Mouse (Mus musculus): ENCODE data around the gene Abtb1. TPM values are rescaled to one million over a fixed set of nuclear protein-coding genes. Genes with fewer than 3 reads are reported as not detected.
A peak's percentile ranks its signal among the peaks of the same experiment; 100 is the strongest.

Abtb1 gene
- polyA plus RNA-seq, 1 experiment from 2014 or later: 39.4 TPM

DNA sequence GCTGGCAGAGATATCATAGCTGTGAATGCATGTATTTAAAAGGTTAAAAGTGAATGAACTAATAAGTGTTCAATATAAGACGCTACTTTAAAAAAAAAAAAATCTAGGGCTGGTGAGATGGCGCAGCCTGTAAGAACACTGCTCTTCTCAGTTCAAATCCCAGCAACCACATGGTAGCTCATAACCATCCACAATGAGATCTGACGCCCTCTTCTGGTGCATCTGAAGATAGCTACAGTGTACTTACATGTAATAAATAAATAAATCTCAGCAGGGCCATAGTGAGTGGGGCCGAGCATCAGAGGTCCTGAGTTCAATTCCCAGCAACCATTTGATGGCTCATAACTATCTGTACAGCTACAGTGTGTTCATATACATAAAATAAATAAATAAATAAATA is 37.7 kb upstream of the Abtb1 start:
- Histone ChIP-seq H3K27me3 (replicated peaks; ENCODE audit: control insufficient read depth, insufficient read depth, low read length) (no peaks in the 10 kb centered on the region), H3K27ac (ENCODE audit: low read depth, low read length) (no peak overlapping the region), H3K9ac (ENCODE audit: low read depth, low read length) (no peak overlapping the region), H3K4me2 (ENCODE audit: low read length) (no peak overlapping the region), H3K4me3 (ENCODE audit: low read length) (no peak overlapping the region), H3K36me3 (ENCODE audit: control insufficient read depth, insufficient read depth, low read length) (no peaks in the 10 kb centered on the region), H3K9me3 (ENCODE audit: control insufficient read depth, low read length) (no peaks in the 10 kb centered on the region), H3K4me1 (ENCODE audit: control insufficient read depth, insufficient read depth, low read depth, low read length) (peaks cover 3% of the 10 kb centered on the region; the same call in 1 of the 2 replicates)
- no peak for ATAC-seq
- 57% methylated on average over 4 of the region's 4 CpGs for WGBS

DNA sequence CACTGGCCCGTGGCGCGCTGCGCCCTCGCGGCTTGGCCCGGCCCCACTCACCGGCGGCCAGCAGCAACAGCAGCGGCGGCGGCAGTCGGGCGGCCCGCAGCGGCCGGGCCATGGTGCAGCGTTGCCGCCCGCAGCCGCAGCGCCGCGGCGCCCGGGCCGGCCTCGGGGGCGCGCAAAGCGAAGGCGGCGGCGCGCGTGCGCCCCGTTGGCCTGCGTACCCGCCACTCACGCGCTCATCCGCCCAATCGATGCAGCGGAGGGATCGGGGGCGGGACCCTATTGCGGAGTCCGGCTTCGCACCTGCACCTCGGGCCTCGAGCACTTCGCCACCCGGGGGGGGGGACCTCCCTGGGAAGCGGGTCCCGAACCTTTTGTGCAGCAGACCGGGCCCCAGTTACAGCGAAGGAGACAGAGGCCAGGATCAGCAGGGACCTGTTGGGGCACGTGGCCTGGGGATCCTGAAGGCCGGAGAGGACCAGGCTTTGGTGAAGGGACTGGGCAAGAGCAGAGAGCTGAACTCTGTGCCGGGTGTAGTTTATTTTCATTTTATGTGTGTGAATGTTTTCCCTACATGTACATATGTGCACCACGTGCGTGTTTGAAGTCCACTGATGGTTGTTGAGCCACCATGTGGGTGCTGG is 33.2 kb upstream of the Abtb1 start, which contains the start of gene Podxl2:
Gene Podxl2 (minus strand): TSS at position 177 of the 641 bp plus-strand sequence.
- peak; percentile 77 for ATAC-seq
- 6% methylated on average over 39 of the region's 63 CpGs for WGBS

DNA sequence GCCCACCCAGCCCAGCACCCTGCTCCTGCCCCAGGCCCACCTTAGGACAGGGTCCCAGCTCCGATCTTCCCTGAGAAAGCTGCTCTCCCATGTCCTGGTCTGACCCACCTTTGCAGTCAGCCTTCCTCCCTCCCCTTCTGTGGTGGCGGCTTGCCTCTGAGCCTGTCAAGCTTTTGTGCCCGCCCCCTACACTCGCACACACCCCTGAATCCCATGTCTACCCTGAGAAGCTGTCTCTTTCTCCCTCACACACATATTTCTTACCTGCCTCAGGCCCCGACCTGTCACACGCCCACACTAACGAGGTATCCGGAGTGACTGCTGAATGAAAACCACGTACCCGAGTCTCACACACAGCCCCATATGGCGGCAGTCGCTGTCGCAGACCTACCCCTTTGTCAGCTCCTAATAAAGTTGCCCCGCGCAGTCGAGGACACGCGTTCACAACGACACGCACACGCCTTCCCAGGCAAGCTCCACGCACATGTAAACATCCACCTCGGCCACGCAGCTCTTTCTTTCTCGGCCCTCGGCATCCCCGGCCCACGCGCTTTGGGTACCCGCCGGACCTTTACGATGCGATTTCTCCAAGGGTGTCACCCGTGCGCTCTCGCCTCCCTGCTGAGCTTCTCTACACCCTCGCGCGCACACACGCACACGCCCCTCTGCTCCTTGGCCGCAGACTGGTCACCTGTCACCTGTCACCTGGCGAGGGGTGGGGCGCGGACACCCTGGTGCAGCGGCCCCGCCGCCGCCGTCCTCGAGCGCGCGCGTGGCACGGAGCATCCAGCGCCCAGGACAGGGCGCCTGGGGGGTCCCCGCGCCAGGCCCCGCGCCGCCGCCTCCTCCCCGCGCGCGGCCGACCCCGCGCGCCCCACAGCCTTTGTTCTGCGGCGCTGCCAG is 32.4 kb upstream of the Abtb1 start:
- Histone ChIP-seq H3K4me1 (ENCODE audit: control insufficient read depth, insufficient read depth, low read depth, low read length) (peaks cover 36% of the 10 kb centered on the region), H3K9ac (ENCODE audit: low read depth, low read length) (peak overlapping the region; percentile 90), H3K4me3 (ENCODE audit: low read length) (peak overlapping the region; percentile 53), H3K4me2 (ENCODE audit: low read length) (peak overlapping the region; percentile 90), H3K36me3 (ENCODE audit: control insufficient read depth, insufficient read depth, low read length) (no peaks in the 10 kb centered on the region), H3K9me3 (ENCODE audit: control insufficient read depth, low read length) (no peaks in the 10 kb centered on the region), H3K27me3 (replicated peaks; ENCODE audit: control insufficient read depth, insufficient read depth, low read length) (no peaks in the 10 kb centered on the region), H3K27ac (ENCODE audit: low read depth, low read length) (peak overlapping the region; percentile 97)
- peak; percentile 69 for ATAC-seq
- 2% methylated on average over 65 of the region's 74 CpGs for WGBS

More for the DNA sequence above, 33.2 kb upstream of the Abtb1 start, which contains the start of gene Podxl2:
- Histone ChIP-seq H3K36me3 (ENCODE audit: control insufficient read depth, insufficient read depth, low read length) (no peaks in the 10 kb centered on the region), H3K4me3 (ENCODE audit: low read length) (peak within 1 kb of the TSS; percentile 53), H3K4me1 (ENCODE audit: control insufficient read depth, insufficient read depth, low read depth, low read length) (peaks cover 34% of the 10 kb centered on the region), H3K9me3 (ENCODE audit: control insufficient read depth, low read length) (no peaks in the 10 kb centered on the region), H3K27me3 (replicated peaks; ENCODE audit: control insufficient read depth, insufficient read depth, low read length) (no peaks in the 10 kb centered on the region), H3K4me2 (ENCODE audit: low read length) (peak within 1 kb of the TSS; percentile 90), H3K9ac (ENCODE audit: low read depth, low read length) (peak within 1 kb of the TSS; percentile 90), H3K27ac (ENCODE audit: low read depth, low read length) (peak within 1 kb of the TSS; percentile 97)

DNA sequence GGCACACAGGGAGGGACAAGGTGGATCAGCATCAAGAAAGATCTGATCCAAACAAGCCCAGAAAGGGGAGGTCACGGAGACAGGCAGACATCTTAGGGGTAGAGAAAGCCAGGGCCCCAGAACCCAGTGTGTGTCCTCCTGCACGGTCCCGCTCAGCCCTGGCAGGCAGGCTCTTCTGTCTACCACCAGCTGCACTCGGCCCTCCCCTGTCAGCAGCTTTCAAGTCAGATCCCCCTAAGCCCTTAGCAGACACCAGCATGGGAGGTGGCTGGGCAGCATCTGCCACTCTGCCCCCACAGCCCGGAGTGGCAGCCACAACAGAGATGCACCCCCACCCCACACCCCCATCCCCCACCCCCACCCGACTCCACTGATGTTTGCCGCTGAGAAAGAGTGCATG is 31.0 kb upstream of the Abtb1 start:
- Histone ChIP-seq H3K4me1 (ENCODE audit: control insufficient read depth, insufficient read depth, low read depth, low read length) (peaks cover 36% of the 10 kb centered on the region), H3K4me2 (ENCODE audit: low read length) (peak overlapping the region; percentile 90), H3K4me3 (ENCODE audit: low read length) (peak overlapping the region; percentile 53), H3K27ac (ENCODE audit: low read depth, low read length) (peak overlapping the region; percentile 97), H3K9me3 (ENCODE audit: control insufficient read depth, low read length) (no peaks in the 10 kb centered on the region), H3K27me3 (replicated peaks; ENCODE audit: control insufficient read depth, insufficient read depth, low read length) (no peaks in the 10 kb centered on the region), H3K9ac (ENCODE audit: low read depth, low read length) (peak overlapping the region; percentile 90), H3K36me3 (ENCODE audit: control insufficient read depth, insufficient read depth, low read length) (no peaks in the 10 kb centered on the region)
- WGBS: 13% methylated on average over 7 of the region's 7 CpGs
- ATAC-seq: peak; percentile 41

DNA sequence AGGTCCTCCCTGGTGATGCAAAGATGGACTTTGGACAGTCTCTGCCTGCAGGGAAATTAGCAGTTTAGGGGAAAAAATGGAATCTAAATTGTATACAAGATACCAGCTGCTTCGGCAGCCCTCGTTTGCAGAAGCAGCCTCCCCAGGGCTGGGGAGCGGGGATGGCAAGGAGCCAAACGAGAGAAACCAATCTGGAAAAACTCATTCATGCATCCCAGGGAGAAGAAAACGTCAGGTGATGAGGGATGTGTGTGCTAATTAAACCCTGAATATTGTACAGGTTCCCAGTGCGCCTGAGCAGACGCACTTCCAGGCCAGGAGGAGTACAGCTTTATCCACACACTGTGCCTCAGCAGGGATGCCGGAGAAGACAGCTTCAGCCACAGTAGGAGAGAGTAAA is 29.8 kb upstream of the Abtb1 start:
- peak overlapping the region; percentile 6 for H3K4me3 ChIP-seq (ENCODE audit: low read length)
- peaks cover 36% of the 10 kb centered on the region for H3K4me1 ChIP-seq (ENCODE audit: control insufficient read depth, insufficient read depth, low read depth, low read length)
- H3K4me2 ChIP-seq (ENCODE audit: low read length): peak overlapping the region; percentile 90
- no peaks in the 10 kb centered on the region for H3K27me3 ChIP-seq (replicated peaks; ENCODE audit: control insufficient read depth, insufficient read depth, low read length)
- WGBS: 20% methylated on average over 8 of the region's 8 CpGs
- H3K27ac ChIP-seq (ENCODE audit: low read depth, low read length): peak overlapping the region; percentile 97
- no peaks in the 10 kb centered on the region for H3K9me3 ChIP-seq (ENCODE audit: control insufficient read depth, low read length)
- H3K36me3 ChIP-seq (ENCODE audit: control insufficient read depth, insufficient read depth, low read length): no peaks in the 10 kb centered on the region
- ATAC-seq: peak; percentile 25; the same call in 1 of the 2 replicates
- H3K9ac ChIP-seq (ENCODE audit: low read depth, low read length): peak overlapping the region; percentile 31

DNA sequence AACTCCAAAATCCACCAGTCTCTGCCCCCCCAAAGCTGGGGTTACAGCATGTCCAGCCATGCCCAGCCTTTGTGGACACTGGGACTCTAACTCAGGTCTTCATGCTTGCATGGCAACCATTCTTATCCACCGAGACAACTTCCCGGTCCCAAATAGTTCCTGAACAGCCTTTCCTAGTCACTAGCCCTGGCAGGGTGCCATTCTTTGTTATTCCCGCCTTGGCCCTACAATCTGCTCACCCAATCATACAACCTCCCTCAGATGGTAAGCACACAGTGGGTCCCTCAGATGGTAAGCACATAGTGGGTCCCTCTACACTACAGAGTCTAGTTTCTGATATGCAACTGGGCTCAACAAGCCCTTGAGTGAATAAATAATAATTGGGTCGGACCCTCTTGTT is 28.8 kb upstream of the Abtb1 start:
- WGBS: 27% methylated on average over 4 of the region's 4 CpGs
- Histone ChIP-seq H3K9me3 (ENCODE audit: control insufficient read depth, low read length) (no peaks in the 10 kb centered on the region), H3K4me1 (ENCODE audit: control insufficient read depth, insufficient read depth, low read depth, low read length) (peaks cover 36% of the 10 kb centered on the region), H3K4me3 (ENCODE audit: low read length) (no peak overlapping the region), H3K27me3 (replicated peaks; ENCODE audit: control insufficient read depth, insufficient read depth, low read length) (no peaks in the 10 kb centered on the region), H3K27ac (ENCODE audit: low read depth, low read length) (peak overlapping the region; percentile 97; the same call in 1 of the 2 replicates), H3K36me3 (ENCODE audit: control insufficient read depth, insufficient read depth, low read length) (no peaks in the 10 kb centered on the region), H3K4me2 (ENCODE audit: low read length) (peak overlapping the region; percentile 90; the same call in 1 of the 2 replicates), H3K9ac (ENCODE audit: low read depth, low read length) (no peak overlapping the region)
- ATAC-seq: no peak

DNA sequence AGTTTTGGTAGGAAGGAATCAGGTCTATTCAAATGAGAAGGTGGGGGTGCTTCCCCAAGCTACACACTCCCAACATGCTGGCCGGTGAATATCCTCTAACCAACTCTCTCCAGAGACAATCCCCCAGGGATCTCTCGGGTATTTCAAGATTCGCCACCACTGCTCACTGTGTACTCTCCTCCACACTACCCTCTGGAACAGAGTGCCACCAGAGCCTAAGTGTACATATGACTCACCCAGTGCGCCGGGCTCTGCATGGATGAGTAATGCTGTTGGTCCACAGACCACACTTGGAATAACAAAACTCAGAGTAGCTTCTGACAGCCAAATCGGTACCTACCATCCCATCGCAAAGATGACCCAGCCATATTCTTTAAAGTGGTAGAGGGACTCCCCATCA is 27.7 kb upstream of the Abtb1 start:
- Histone ChIP-seq H3K9me3 (ENCODE audit: control insufficient read depth, low read length) (no peaks in the 10 kb centered on the region), H3K4me2 (ENCODE audit: low read length) (no peak overlapping the region), H3K27ac (ENCODE audit: low read depth, low read length) (no peak overlapping the region), H3K36me3 (ENCODE audit: control insufficient read depth, insufficient read depth, low read length) (peaks cover 9% of the 10 kb centered on the region), H3K4me3 (ENCODE audit: low read length) (no peak overlapping the region), H3K4me1 (ENCODE audit: control insufficient read depth, insufficient read depth, low read depth, low read length) (peaks cover 33% of the 10 kb centered on the region), H3K27me3 (replicated peaks; ENCODE audit: control insufficient read depth, insufficient read depth, low read length) (no peaks in the 10 kb centered on the region), H3K9ac (ENCODE audit: low read depth, low read length) (no peak overlapping the region)
- no peak for ATAC-seq
- WGBS: 89% methylated on average over 7 of the region's 7 CpGs

DNA sequence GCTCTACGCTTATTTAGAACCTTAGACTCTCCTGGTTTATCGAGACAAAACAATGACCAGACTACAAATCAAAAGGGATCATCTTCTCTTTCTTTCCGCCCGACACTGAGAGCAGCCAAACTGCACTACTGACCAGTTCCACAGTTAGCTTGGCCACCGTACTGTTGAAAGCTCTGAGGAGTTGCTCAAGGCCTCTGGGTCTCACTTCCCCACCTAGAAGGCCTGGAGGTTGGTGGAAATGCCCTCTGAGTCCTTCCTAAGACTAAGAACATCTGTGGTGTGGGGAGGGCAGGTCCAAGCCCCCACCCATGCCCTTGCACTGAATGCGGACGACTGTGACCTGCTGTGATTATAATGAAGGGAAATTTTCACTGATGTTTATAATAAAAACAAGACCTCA is 23.9 kb upstream of the Abtb1 start:
- Histone ChIP-seq H3K4me1 (ENCODE audit: control insufficient read depth, insufficient read depth, low read depth, low read length) (peaks cover 10% of the 10 kb centered on the region), H3K27ac (ENCODE audit: low read depth, low read length) (no peak overlapping the region), H3K4me2 (ENCODE audit: low read length) (no peak overlapping the region), H3K36me3 (ENCODE audit: control insufficient read depth, insufficient read depth, low read length) (peaks cover 36% of the 10 kb centered on the region), H3K9me3 (ENCODE audit: control insufficient read depth, low read length) (no peaks in the 10 kb centered on the region), H3K4me3 (ENCODE audit: low read length) (no peak overlapping the region), H3K27me3 (replicated peaks; ENCODE audit: control insufficient read depth, insufficient read depth, low read length) (no peaks in the 10 kb centered on the region), H3K9ac (ENCODE audit: low read depth, low read length) (no peak overlapping the region)
- WGBS: 80% methylated on average over 7 of the region's 7 CpGs
- no peak for ATAC-seq

DNA sequence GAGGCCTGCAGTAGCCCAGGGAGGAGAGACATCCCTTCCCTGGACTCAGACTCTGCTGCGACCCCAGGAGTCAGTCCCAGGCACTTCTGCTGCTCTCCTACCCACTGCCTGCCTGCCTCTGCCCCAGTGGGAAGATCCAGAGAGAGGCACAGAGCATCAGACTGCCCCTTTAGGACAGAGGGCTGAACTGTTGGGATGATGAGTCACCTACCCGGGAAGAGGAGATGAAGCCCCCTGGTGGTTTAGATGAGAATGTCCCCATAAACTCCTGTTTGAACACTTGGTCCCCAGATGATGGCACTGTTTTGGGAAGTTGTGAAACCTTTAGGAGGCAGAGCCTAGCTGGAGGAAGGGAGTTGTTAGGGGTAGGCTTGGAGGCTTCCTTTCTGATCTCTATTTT is 19.1 kb upstream of the Abtb1 start:
- 11% methylated on average over 2 of the region's 2 CpGs for WGBS
- H3K36me3 ChIP-seq (ENCODE audit: control insufficient read depth, insufficient read depth, low read length): peaks cover 65% of the 10 kb centered on the region
- H3K9me3 ChIP-seq (ENCODE audit: control insufficient read depth, low read length): no peaks in the 10 kb centered on the region
- no peak overlapping the region for H3K27ac ChIP-seq (ENCODE audit: low read depth, low read length)
- no peak overlapping the region for H3K4me3 ChIP-seq (ENCODE audit: low read length)
- no peak overlapping the region for H3K9ac ChIP-seq (ENCODE audit: low read depth, low read length)
- H3K4me2 ChIP-seq (ENCODE audit: low read length): no peak overlapping the region
- no peak for ATAC-seq
- H3K27me3 ChIP-seq (replicated peaks; ENCODE audit: control insufficient read depth, insufficient read depth, low read length): no peaks in the 10 kb centered on the region
- peaks cover 3% of the 10 kb centered on the region; the same call in 1 of the 2 replicates for H3K4me1 ChIP-seq (ENCODE audit: control insufficient read depth, insufficient read depth, low read depth, low read length)

Measured in hindbrain, embryonic 16.5 days (tissue).